Mouse (Mus musculus): ENCODE data around the gene Vax2.

Gene Vax2

GRCm38 (mm10) chr6:83762880-83763431 is 51.9 kb downstream of the Vax2 start:
- peak; percentile 58 for DNase-seq (ENCODE audit: low spot score)

GRCm38 (mm10) chr6:83766982-83767381 is 55.9 kb downstream of the Vax2 start:
- no peak for DNase-seq (ENCODE audit: low spot score)

- DNase-seq (ENCODE audit: low spot score): no peak
Measured at GRCm38 (mm10) chr6:83768485-83768884, 57.4 kb downstream of the Vax2 start.

- no peak for DNase-seq (ENCODE audit: low spot score)
Measured at GRCm38 (mm10) chr6:83774126-83774525, 63.1 kb downstream of the Vax2 start.

GRCm38 (mm10) chr6:83774781-83775563 is 63.9 kb downstream of the Vax2 start:
- no peak for DNase-seq (ENCODE audit: low spot score)

GRCm38 (mm10) chr6:83775638-83776293 is 64.7 kb downstream of the Vax2 start, which contains the start of gene Tex261:
TSS of gene Tex261 (minus strand) at chr6:83775813.
- peak; percentile 93 for DNase-seq (ENCODE audit: low spot score)

- no peak for DNase-seq (ENCODE audit: low spot score)
Measured at GRCm38 (mm10) chr6:83778306-83778705, 67.2 kb downstream of the Vax2 start.

GRCm38 (mm10) chr6:83779026-83779425 is 68.0 kb downstream of the Vax2 start:
- peak; percentile 53 for DNase-seq (ENCODE audit: low spot score)

- DNase-seq (ENCODE audit: low spot score): no peak
Measured at GRCm38 (mm10) chr6:83786426-83786825, 75.4 kb downstream of the Vax2 start.
